Mouse (Mus musculus): ENCODE results near the gene Nlrp4a. TPM values are rescaled to one million over a fixed set of nuclear protein-coding genes. Genes with fewer than 3 reads are reported as not detected.

The Nlrp4a gene
- polyA plus RNA-seq (2015; fragmentation: Nextera tagmentation; extraction: Ambion mirVana), result not detected in 2 replicates

GRCm38 (mm10) chr7:26434813-26435212 is at the start of gene Nlrp4a:
Gene Nlrp4a, plus strand, starts transcription at chr7:26435113.

GRCm38 (mm10) chr7:26403600-26403999 is 31.3 kb upstream of the Nlrp4a start, which contains the start of gene Nlrp9c:
Gene Nlrp9c, minus strand, starts transcription at chr7:26403700.

Other genes starting within 250 kb of the Nlrp4a start
- gene Vmn1r184, start 174.8 kb upstream of the Nlrp4a start, polyA plus RNA-seq (2015; fragmentation: Nextera tagmentation; extraction: Ambion mirVana), result not detected in 2 replicates
- not detected in 2 replicates for gene Cyp2a4, start 127.9 kb upstream of the Nlrp4a start, polyA plus RNA-seq (2015; fragmentation: Nextera tagmentation; extraction: Ambion mirVana)
- not detected in 2 replicates for gene Nlrp9c, start 31.4 kb upstream of the Nlrp4a start, polyA plus RNA-seq (2015; fragmentation: Nextera tagmentation; extraction: Ambion mirVana)
- gene Nlrp9a, start 99.9 kb downstream of the Nlrp4a start, polyA plus RNA-seq (2015; fragmentation: Nextera tagmentation; extraction: Ambion mirVana), result not detected in 2 replicates
- not detected in 2 replicates for gene Vmn1r185, start 183.4 kb downstream of the Nlrp4a start, polyA plus RNA-seq (2015; fragmentation: Nextera tagmentation; extraction: Ambion mirVana)

All from neural tube, postnatal 0 days (tissue).